In genomic region chr4:131160135-131160534, GRCm38 (mm10) we compare ENCODE assay signal across 8 mouse cellular contexts.
DNase-seq lines count a peak whose midpoint lies in the region; ATAC-seq lines count a peak whose summit lies in the region.

No protein-coding gene starts in this region.

- H3K27me3 ChIP-seq in hindbrain, embryonic 13.5 days, result peaks cover 17% of the 10 kb centered on the region; the same call in 1 of the 2 replicates
- H3K27me3 ChIP-seq in midbrain, embryonic 16.5 days (ENCODE audit: control insufficient read depth, insufficient read depth, low read depth, low read length), result no peaks in the 10 kb centered on the region

- peak overlapping the region; percentile 8; the same call in 1 of the 2 replicates for H3K9ac ChIP-seq in hindbrain, embryonic 13.5 days
- H3K9ac ChIP-seq in midbrain, embryonic 16.5 days (ENCODE audit: low read depth, low read length), result peak overlapping the region; percentile 43

- H3K9me3 ChIP-seq in hindbrain, embryonic 13.5 days, result no peaks in the 10 kb centered on the region
- no peaks in the 10 kb centered on the region for H3K9me3 ChIP-seq in midbrain, embryonic 16.5 days (replicated peaks; ENCODE audit: control insufficient read depth, low read length, poor library complexity, severe bottlenecking)

- DNase-seq in cerebellum, adult 11-12 months, result peak; percentile 49
- no peak for DNase-seq in cerebellum, postnatal 4 days (ENCODE audit: low spot score in 2 of 2)
- peak; percentile 38 for DNase-seq in embryo, embryonic 10.5 days (ENCODE audit: low spot score)
- no peak for DNase-seq in kidney, adult 11 months
- DNase-seq in testis, postnatal 14 days (ENCODE audit: low spot score), result no peak
- DNase-seq in layer of hippocampus, adult 8-10 months (ENCODE audit: low spot score in 2 of 2), result no peak

- no peak overlapping the region for H3K4me3 ChIP-seq in hindbrain, embryonic 13.5 days
- H3K4me3 ChIP-seq in midbrain, embryonic 16.5 days (ENCODE audit: low read depth, low read length), result no peak overlapping the region

- ATAC-seq in hindbrain, embryonic 13.5 days (ENCODE audit: low FRiP score), result peak; percentile 40; the same call in 1 of the 2 replicates
- ATAC-seq in midbrain, embryonic 16.5 days, result peak; percentile 46

- H3K36me3 ChIP-seq in hindbrain, embryonic 13.5 days, result no peaks in the 10 kb centered on the region
- no peaks in the 10 kb centered on the region for H3K36me3 ChIP-seq in midbrain, embryonic 16.5 days (ENCODE audit: control insufficient read depth, insufficient read depth, low read length)

- no peak overlapping the region for H3K4me2 ChIP-seq in hindbrain, embryonic 13.5 days
- H3K4me2 ChIP-seq in midbrain, embryonic 16.5 days (ENCODE audit: low read length), result 0 out of 2 replicates have a peak overlapping the region, but pooled peaks have one; percentile 8

- 0 out of 2 replicates have a peak overlapping the region, but pooled peaks have one; percentile 35 for H3K27ac ChIP-seq in hindbrain, embryonic 13.5 days
- no peak overlapping the region for H3K27ac ChIP-seq in midbrain, embryonic 16.5 days (ENCODE audit: low read length)

- 28% methylated on average over 5 of the region's 5 CpGs for WGBS in hindbrain, embryonic 13.5 days
- 21% methylated on average over 5 of the region's 5 CpGs for WGBS in midbrain, embryonic 16.5 days

- H3K4me1 ChIP-seq in hindbrain, embryonic 13.5 days (replicated peaks), result peaks cover 50% of the 10 kb centered on the region
- H3K4me1 ChIP-seq in midbrain, embryonic 16.5 days (ENCODE audit: control insufficient read depth, insufficient read depth, low read length), result peaks cover 25% of the 10 kb centered on the region

Comparison
In these comparisons a context has a peak if more than half of its experiments do, and no peak if none do; other contexts are left out.
1. DNase-seq: peak in cerebellum, adult 11-12 months (single experiment) and embryo, embryonic 10.5 days (single experiment); none in cerebellum, postnatal 4 days (0 of 2), kidney, adult 11 months (single experiment), testis, postnatal 14 days (single experiment) and layer of hippocampus, adult 8-10 months (0 of 2).